Mouse (Mus musculus) cerebellum, adult 2 months (tissue): ENCODE measurements around the gene Rnaseh1.

ENCODE experiments used
- CTCF ChIP-seq: fragments of 200-500 bp; IDR thresholded peaks from 2 replicates; pipeline ENCODE4 v1.5.1; 2011; ENCODE audit warnings: low read depth, mild to moderate bottlenecking, control low read depth, low read length, moderate library complexity, borderline replicate concordance; ENCODE audit not compliant: insufficient read depth
- POLR2A ChIP-seq: fragments of 200-500 bp; IDR thresholded peaks from 2 replicates; pipeline ENCODE4 v1.6.1; 2011; ENCODE audit warnings: low read length, control low read depth, borderline replicate concordance; ENCODE audit not compliant: insufficient read depth

- no peak for TF ChIP-seq CTCF
- no peak for TF ChIP-seq POLR2A
These were observed 32.1 kb upstream of the Rnaseh1 start for GRCm38 (mm10) chr12:28617297-28617696.
